Mouse (Mus musculus): ENCODE measurements around the gene Ethe1. TPM values are rescaled to one million over a fixed set of nuclear protein-coding genes. Genes with fewer than 3 reads are reported as not detected.

The Ethe1 gene
- polyA plus RNA-seq, 1 experiment from 2014 or later: 18.5 TPM

- H3K27me3 ChIP-seq (ENCODE audit: control insufficient read depth, insufficient read depth, low read length): no peaks in the 10 kb centered on the region
- no peaks in the 10 kb centered on the region for H3K36me3 ChIP-seq (ENCODE audit: control insufficient read depth, insufficient read depth, low read length)
- no peak overlapping the region for H3K27ac ChIP-seq (replicated peaks; ENCODE audit: low read depth, low read length)
- peak overlapping the region; percentile 56 for H3K4me2 ChIP-seq (ENCODE audit: low read length)
- ATAC-seq (ENCODE audit: low FRiP score, low TSS enrichment): peak; percentile 69; the same call in 1 of the 2 replicates
- H3K4me1 ChIP-seq (ENCODE audit: control insufficient read depth, insufficient read depth, low read length): peaks cover 7% of the 10 kb centered on the region; the same call in 1 of the 2 replicates
- H3K9ac ChIP-seq (replicated peaks; ENCODE audit: low read length): no peak overlapping the region; the same call in 1 of the 2 replicates
- peak; percentile 83 for DNase-seq
- H3K9me3 ChIP-seq (ENCODE audit: control insufficient read depth, low read length): no peaks in the 10 kb centered on the region
- H3K4me3 ChIP-seq (replicated peaks; ENCODE audit: low read depth, low read length): peak overlapping the region; percentile 23
- WGBS: 8% methylated on average over 32 of the region's 33 CpGs
Measured at GRCm38 (mm10) chr7:24628685-24629610, 41.6 kb downstream of the Ethe1 start.

GRCm38 (mm10) chr7:24629672-24630071, 42.3 kb downstream of the Ethe1 start:
- Histone ChIP-seq H3K27me3 (ENCODE audit: control insufficient read depth, insufficient read depth, low read length) (no peaks in the 10 kb centered on the region), H3K4me3 (replicated peaks; ENCODE audit: low read depth, low read length) (no peak overlapping the region), H3K9ac (replicated peaks; ENCODE audit: low read length) (no peak overlapping the region), H3K36me3 (ENCODE audit: control insufficient read depth, insufficient read depth, low read length) (no peaks in the 10 kb centered on the region), H3K4me1 (ENCODE audit: control insufficient read depth, insufficient read depth, low read length) (peaks cover 7% of the 10 kb centered on the region; the same call in 1 of the 2 replicates), H3K4me2 (ENCODE audit: low read length) (no peak overlapping the region), H3K27ac (replicated peaks; ENCODE audit: low read depth, low read length) (no peak overlapping the region), H3K9me3 (ENCODE audit: control insufficient read depth, low read length) (no peaks in the 10 kb centered on the region)
- DNase-seq: no peak
- WGBS: 74% methylated on average over 4 of the region's 4 CpGs
- ATAC-seq (ENCODE audit: low FRiP score, low TSS enrichment): no peak

GRCm38 (mm10) chr7:24630116-24630880, 43.0 kb downstream of the Ethe1 start:
- H3K4me3 ChIP-seq (replicated peaks; ENCODE audit: low read depth, low read length): no peak overlapping the region
- no peaks in the 10 kb centered on the region for H3K36me3 ChIP-seq (ENCODE audit: control insufficient read depth, insufficient read depth, low read length)
- no peaks in the 10 kb centered on the region for H3K9me3 ChIP-seq (ENCODE audit: control insufficient read depth, low read length)
- H3K4me2 ChIP-seq (ENCODE audit: low read length): no peak overlapping the region
- ATAC-seq (ENCODE audit: low FRiP score, low TSS enrichment) (no peak), DNase-seq (no peak)
- peaks cover 7% of the 10 kb centered on the region; the same call in 1 of the 2 replicates for H3K4me1 ChIP-seq (ENCODE audit: control insufficient read depth, insufficient read depth, low read length)
- 62% methylated on average over 10 of the region's 10 CpGs for WGBS
- no peaks in the 10 kb centered on the region for H3K27me3 ChIP-seq (ENCODE audit: control insufficient read depth, insufficient read depth, low read length)
- H3K9ac ChIP-seq (replicated peaks; ENCODE audit: low read length): no peak overlapping the region
- H3K27ac ChIP-seq (replicated peaks; ENCODE audit: low read depth, low read length): no peak overlapping the region

GRCm38 (mm10) chr7:24636264-24636663, 48.9 kb downstream of the Ethe1 start, which contains the start of gene Lypd3:
TSS of gene Lypd3 (plus strand) at chr7:24636550.
- Histone ChIP-seq H3K27me3 (ENCODE audit: control insufficient read depth, insufficient read depth, low read length) (peaks cover 46% of the 10 kb centered on the region), H3K9me3 (ENCODE audit: control insufficient read depth, low read length) (no peaks in the 10 kb centered on the region), H3K4me2 (ENCODE audit: low read length) (peak within 1 kb of the TSS; percentile 62), H3K36me3 (ENCODE audit: control insufficient read depth, insufficient read depth, low read length) (no peaks in the 10 kb centered on the region), H3K27ac (replicated peaks; ENCODE audit: low read depth, low read length) (no peak within 1 kb of the TSS), H3K9ac (replicated peaks; ENCODE audit: low read length) (no peak within 1 kb of the TSS; the same call in 1 of the 2 replicates), H3K4me3 (replicated peaks; ENCODE audit: low read depth, low read length) (peak within 1 kb of the TSS; percentile 18), H3K4me1 (ENCODE audit: control insufficient read depth, insufficient read depth, low read length) (peaks cover 4% of the 10 kb centered on the region; the same call in 1 of the 2 replicates)
- ATAC-seq (ENCODE audit: low FRiP score, low TSS enrichment): no peak
- 12% methylated on average over 15 of the region's 15 CpGs for WGBS
- no peak for DNase-seq

- Histone ChIP-seq H3K4me2 (ENCODE audit: low read length) (peak overlapping the region; percentile 62), H3K9me3 (ENCODE audit: control insufficient read depth, low read length) (no peaks in the 10 kb centered on the region), H3K27me3 (ENCODE audit: control insufficient read depth, insufficient read depth, low read length) (peaks cover 46% of the 10 kb centered on the region), H3K9ac (replicated peaks; ENCODE audit: low read length) (no peak overlapping the region; the same call in 1 of the 2 replicates), H3K4me3 (replicated peaks; ENCODE audit: low read depth, low read length) (peak overlapping the region; percentile 18), H3K4me1 (ENCODE audit: control insufficient read depth, insufficient read depth, low read length) (peaks cover 4% of the 10 kb centered on the region; the same call in 1 of the 2 replicates), H3K27ac (replicated peaks; ENCODE audit: low read depth, low read length) (no peak overlapping the region), H3K36me3 (ENCODE audit: control insufficient read depth, insufficient read depth, low read length) (no peaks in the 10 kb centered on the region)
- peak; percentile 26 for DNase-seq
- under 1% methylated on average over 18 of the region's 18 CpGs for WGBS
- no peak for ATAC-seq (ENCODE audit: low FRiP score, low TSS enrichment)
Measured at GRCm38 (mm10) chr7:24637046-24637445, 49.7 kb downstream of the Ethe1 start.

GRCm38 (mm10) chr7:24638026-24638856, 50.9 kb downstream of the Ethe1 start:
- H3K4me2 ChIP-seq (ENCODE audit: low read length): peak overlapping the region; percentile 62
- no peaks in the 10 kb centered on the region for H3K36me3 ChIP-seq (ENCODE audit: control insufficient read depth, insufficient read depth, low read length)
- H3K9me3 ChIP-seq (ENCODE audit: control insufficient read depth, low read length): no peaks in the 10 kb centered on the region
- 3% methylated on average over 35 of the region's 35 CpGs for WGBS
- no peak; the same call in 1 of the 2 replicates for ATAC-seq (ENCODE audit: low FRiP score, low TSS enrichment)
- peaks cover 46% of the 10 kb centered on the region for H3K27me3 ChIP-seq (ENCODE audit: control insufficient read depth, insufficient read depth, low read length)
- H3K4me3 ChIP-seq (replicated peaks; ENCODE audit: low read depth, low read length): peak overlapping the region; percentile 36
- no peak overlapping the region for H3K9ac ChIP-seq (replicated peaks; ENCODE audit: low read length)
- DNase-seq: peak; percentile 50
- peaks cover 4% of the 10 kb centered on the region; the same call in 1 of the 2 replicates for H3K4me1 ChIP-seq (ENCODE audit: control insufficient read depth, insufficient read depth, low read length)
- H3K27ac ChIP-seq (replicated peaks; ENCODE audit: low read depth, low read length): no peak overlapping the region

- 56% methylated on average over 13 of the region's 13 CpGs for WGBS
- H3K27me3 ChIP-seq (ENCODE audit: control insufficient read depth, insufficient read depth, low read length): peaks cover 46% of the 10 kb centered on the region
- H3K4me3 ChIP-seq (replicated peaks; ENCODE audit: low read depth, low read length): no peak overlapping the region
- H3K9ac ChIP-seq (replicated peaks; ENCODE audit: low read length): no peak overlapping the region
- H3K4me2 ChIP-seq (ENCODE audit: low read length): no peak overlapping the region
- H3K9me3 ChIP-seq (ENCODE audit: control insufficient read depth, low read length): no peaks in the 10 kb centered on the region
- no peak for DNase-seq
- peaks cover 4% of the 10 kb centered on the region; the same call in 1 of the 2 replicates for H3K4me1 ChIP-seq (ENCODE audit: control insufficient read depth, insufficient read depth, low read length)
- H3K36me3 ChIP-seq (ENCODE audit: control insufficient read depth, insufficient read depth, low read length): no peaks in the 10 kb centered on the region
- no peak for ATAC-seq (ENCODE audit: low FRiP score, low TSS enrichment)
- no peak overlapping the region for H3K27ac ChIP-seq (replicated peaks; ENCODE audit: low read depth, low read length)
Measured at GRCm38 (mm10) chr7:24640450-24640849, 53.1 kb downstream of the Ethe1 start.

GRCm38 (mm10) chr7:24642491-24642890, 55.1 kb downstream of the Ethe1 start:
- Histone ChIP-seq H3K9me3 (ENCODE audit: control insufficient read depth, low read length) (no peaks in the 10 kb centered on the region), H3K4me3 (replicated peaks; ENCODE audit: low read depth, low read length) (no peak overlapping the region), H3K36me3 (ENCODE audit: control insufficient read depth, insufficient read depth, low read length) (no peaks in the 10 kb centered on the region), H3K4me2 (ENCODE audit: low read length) (no peak overlapping the region), H3K4me1 (ENCODE audit: control insufficient read depth, insufficient read depth, low read length) (peaks cover 4% of the 10 kb centered on the region; the same call in 1 of the 2 replicates), H3K9ac (replicated peaks; ENCODE audit: low read length) (no peak overlapping the region), H3K27me3 (ENCODE audit: control insufficient read depth, insufficient read depth, low read length) (peaks cover 29% of the 10 kb centered on the region), H3K27ac (replicated peaks; ENCODE audit: low read depth, low read length) (no peak overlapping the region)
- DNase-seq (peak; percentile 66), ATAC-seq (ENCODE audit: low FRiP score, low TSS enrichment) (no peak)
- 8% methylated on average over 9 of the region's 9 CpGs for WGBS

Data from midbrain, embryonic 14.5 days (tissue).